Mouse (Mus musculus): ENCODE results near the gene 3425401B19Rik. TPM values are rescaled to one million over a fixed set of nuclear protein-coding genes. Genes with fewer than 3 reads are reported as not detected.

3425401B19Rik gene
- total RNA-seq (2015; ENCODE audit: low replicate concordance): not detected in 2 replicates
- not detected in 2 replicates for total RNA-seq (2017; ENCODE audit: low replicate concordance)

DNA sequence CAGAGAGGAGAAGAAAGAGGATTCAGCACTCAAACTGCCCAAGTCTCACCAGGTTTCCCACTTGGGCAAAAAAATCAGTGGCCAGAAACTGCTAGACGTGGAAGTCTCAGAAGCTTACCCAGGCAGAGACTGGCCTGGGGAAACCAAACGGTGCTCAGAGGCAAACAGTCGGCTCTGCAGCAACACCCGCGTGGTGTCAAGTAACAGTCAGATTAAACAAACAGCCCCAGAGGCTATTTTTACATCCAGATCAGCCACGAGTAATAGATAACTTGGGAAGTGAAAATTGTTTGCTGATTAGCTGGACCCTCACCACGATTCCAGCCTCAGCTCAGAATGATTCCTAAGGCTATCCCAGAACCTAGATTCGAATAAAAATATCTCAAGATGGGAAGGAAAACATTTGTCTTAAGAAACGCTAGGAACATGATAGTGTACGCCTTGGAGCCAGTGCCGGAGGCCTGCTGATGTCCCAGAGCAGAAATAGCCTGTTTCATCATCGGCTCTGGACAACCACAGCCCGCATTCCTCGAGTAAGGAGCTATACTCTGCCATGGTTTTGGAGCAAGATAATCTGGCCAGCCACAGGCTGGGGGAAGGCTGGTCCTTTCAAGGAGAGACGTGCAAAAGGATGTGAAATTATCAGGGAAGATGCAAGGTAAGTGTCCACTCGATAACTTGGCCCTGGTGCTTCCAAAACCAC lies at the start of gene 3425401B19Rik:
3425401B19Rik (minus strand) TSS at position 170 of the 703 bp plus-strand sequence.
- no peak for ATAC-seq (replicated peaks; ENCODE audit: low FRiP score, poor library complexity, severe bottlenecking)

DNA sequence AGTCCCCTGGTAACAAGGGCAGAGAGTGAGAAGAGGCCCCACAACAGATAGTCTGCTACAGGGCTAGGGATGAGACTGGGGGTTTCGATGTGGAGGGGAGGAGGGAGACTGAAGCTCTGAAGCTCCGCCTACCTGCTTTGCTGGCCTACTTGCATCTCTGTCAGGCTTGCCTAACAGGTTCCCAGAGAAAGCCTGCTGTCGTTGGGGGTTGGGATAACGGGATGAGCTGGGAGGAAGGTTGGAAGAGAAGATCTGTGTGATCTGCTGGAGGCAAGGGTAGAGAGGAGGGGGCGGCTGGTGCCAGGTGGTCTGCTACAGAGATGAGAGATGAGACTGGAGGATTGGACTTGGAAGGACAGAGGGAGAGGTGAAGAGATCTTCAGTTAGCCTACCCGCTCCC lies 47.9 kb upstream of the 3425401B19Rik start:
- no peak for ATAC-seq (replicated peaks; ENCODE audit: low FRiP score, poor library complexity, severe bottlenecking)

DNA sequence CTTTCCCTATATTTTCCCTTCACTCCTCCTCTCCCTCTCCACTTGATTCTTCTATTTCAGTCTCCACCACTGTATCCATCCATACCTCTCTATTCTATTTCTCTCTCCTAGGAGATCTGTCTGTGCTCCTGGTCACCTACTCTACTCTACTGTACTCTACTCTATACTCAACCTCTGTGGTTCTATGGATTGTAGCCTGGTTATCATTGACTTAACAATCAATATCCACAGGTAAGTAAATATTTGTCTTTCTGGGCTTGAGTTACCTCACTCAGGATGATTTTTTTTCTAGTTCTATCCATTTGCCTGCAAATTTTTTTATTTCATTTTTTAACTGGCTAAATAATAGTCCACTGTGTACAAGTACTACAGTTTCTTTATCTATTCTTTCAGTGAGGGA lies 41.8 kb upstream of the 3425401B19Rik start:
- no peak for ATAC-seq (replicated peaks; ENCODE audit: low FRiP score, poor library complexity, severe bottlenecking)

DNA sequence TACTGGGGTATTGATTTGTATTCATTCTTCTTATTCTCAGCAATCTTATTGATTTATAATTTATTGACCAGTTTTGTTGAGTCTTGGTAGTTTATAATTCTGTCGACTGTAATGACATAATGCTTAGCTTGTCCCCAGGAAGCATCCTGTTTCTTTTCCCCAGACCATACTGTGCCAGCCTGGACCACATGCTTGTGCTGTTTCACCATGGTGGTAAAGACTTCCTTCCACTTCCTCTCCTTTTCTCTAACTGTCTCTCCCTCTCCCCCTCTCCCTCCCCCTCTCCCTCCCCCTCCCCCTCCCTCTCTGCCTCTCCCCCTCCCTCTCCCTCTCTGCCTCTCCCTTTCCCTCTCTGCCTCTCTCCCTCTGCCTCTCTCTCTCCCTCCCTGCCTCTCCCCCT lies 36.4 kb upstream of the 3425401B19Rik start:
- no peak for ATAC-seq (replicated peaks; ENCODE audit: low FRiP score, poor library complexity, severe bottlenecking)

DNA sequence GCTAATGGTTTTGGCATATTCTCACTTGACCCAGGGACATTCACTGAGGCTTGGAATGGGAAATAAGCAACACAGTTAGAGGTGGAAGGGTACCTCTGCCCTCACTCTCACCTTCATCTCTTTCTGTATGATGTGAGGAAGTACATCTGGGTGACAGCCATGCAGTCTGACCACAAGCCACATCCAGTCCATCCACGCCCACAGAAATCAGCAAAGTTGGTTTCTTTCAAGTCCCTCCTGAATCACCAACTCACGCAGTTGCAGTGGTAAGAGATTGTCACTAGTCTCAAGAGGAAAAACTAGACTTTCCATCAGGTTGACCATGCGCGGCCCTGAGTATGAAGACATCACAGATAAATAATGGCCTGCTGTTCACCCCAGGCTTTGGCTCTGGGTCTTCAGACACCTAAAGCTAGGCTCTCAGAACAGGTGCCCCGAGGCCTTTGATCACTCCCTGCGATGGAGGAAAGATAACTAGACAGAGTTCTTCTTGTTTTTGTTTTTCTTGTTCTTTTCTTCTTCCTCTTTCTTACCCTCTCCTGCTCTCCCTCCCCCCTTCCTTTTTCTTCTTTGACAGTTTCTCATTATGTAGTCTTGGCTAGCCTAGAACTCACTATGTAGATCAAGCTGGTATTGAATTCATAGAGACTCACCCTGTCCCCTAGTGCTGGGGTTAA lies 31.8 kb upstream of the 3425401B19Rik start:
- ATAC-seq (replicated peaks; ENCODE audit: low FRiP score, poor library complexity, severe bottlenecking): no peak

DNA sequence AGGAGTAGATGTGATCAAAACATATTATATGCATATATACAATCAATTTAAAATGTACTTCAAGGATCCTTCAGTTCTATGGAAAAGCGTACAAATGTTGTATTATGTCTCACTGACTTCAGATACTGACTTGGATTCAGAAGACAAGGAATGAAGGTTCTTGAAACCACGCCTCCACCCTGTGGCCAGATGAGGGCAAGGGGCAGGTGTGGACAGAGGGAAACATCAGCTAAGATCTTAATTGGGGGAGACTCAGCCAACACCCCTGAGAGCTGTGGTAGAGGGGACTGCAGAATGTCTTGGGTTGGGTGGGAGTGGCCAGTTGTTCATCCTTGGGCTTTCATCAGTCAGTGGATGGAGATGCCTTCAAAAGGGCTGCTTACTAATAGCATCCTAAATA lies 30.4 kb upstream of the 3425401B19Rik start:
- ATAC-seq (replicated peaks; ENCODE audit: low FRiP score, poor library complexity, severe bottlenecking): no peak

GRCm38 (mm10) chr14:32715076-32715475 lies 30.0 kb upstream of the 3425401B19Rik start:
- ATAC-seq (replicated peaks; ENCODE audit: low FRiP score, poor library complexity, severe bottlenecking): no peak

GRCm38 (mm10) chr14:32709861-32710260 lies 24.8 kb upstream of the 3425401B19Rik start:
- no peak for ATAC-seq (replicated peaks; ENCODE audit: low FRiP score, poor library complexity, severe bottlenecking)

DNA sequence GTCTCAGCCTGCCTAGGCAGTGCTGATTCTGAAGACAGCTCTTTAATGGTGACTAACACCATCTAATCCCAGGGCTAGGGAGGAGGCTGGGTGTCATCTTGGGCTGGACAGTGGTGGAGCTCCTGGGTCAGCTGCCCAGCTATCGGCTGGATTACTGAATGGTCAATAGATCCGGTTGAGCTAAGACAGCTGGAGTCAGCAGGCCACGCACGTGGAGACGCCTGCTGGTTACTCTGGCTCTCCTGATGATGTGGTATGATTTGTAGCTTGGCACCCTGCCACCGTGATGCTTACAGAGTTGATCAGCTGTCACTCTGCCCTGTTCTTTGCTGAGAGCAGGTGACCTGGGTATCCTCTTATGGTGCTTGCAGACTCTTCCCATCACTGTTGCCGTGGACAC lies 23.7 kb upstream of the 3425401B19Rik start:
- no peak for ATAC-seq (replicated peaks; ENCODE audit: low FRiP score, poor library complexity, severe bottlenecking)

DNA sequence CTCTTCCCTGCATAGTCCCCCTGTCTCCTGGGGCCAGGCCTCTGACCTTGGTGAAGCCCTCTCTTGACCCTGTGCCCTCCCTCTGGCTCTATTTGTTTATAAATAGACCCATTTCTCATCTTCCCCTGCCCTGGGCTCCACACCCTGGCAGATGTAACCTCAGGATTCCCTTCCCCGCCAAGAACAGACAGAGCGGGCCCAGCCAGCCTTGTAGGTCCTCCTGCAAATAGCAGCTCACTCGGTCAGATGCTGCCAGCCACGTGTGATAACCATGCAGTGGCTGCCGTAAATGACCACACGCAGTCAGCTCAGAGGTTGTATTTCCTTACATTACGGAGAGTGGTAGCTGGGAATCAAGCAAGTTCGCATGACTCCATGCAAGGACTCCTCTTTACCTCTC lies 22.8 kb upstream of the 3425401B19Rik start:
- ATAC-seq (replicated peaks; ENCODE audit: low FRiP score, poor library complexity, severe bottlenecking): no peak

GRCm38 (mm10) chr14:32700972-32701371 lies 15.9 kb upstream of the 3425401B19Rik start:
- ATAC-seq (replicated peaks; ENCODE audit: low FRiP score, poor library complexity, severe bottlenecking): no peak

DNA sequence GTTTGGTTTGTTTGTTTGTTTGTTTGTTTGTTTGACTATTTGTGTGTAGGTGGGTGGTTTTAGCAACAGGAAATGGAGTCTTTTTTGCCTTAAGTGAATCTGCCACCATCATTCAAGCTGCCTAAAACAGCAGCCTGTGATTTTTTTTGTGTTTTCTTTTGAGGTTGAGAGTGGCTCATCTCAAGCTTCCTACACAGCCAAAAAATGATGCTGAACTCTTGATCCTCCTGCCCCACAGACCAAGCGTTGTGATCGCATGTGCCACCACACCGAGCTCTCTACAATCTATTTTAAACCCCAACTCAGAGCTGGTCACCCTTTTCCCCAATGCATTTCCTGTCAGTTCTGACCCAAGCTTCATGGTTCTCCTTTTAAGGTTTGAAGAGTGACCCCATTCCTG lies 13.5 kb upstream of the 3425401B19Rik start:
- no peak for ATAC-seq (replicated peaks; ENCODE audit: low FRiP score, poor library complexity, severe bottlenecking)

- ATAC-seq (replicated peaks; ENCODE audit: low FRiP score, poor library complexity, severe bottlenecking): no peak
Measured at GRCm38 (mm10) chr14:32697774-32698173, 12.7 kb upstream of the 3425401B19Rik start.

- ATAC-seq (replicated peaks; ENCODE audit: low FRiP score, poor library complexity, severe bottlenecking): no peak
Measured at GRCm38 (mm10) chr14:32696344-32696743, 11.3 kb upstream of the 3425401B19Rik start.

GRCm38 (mm10) chr14:32695906-32696305 lies 10.8 kb upstream of the 3425401B19Rik start:
- no peak for ATAC-seq (replicated peaks; ENCODE audit: low FRiP score, poor library complexity, severe bottlenecking)

GRCm38 (mm10) chr14:32684735-32685105 lies 373 bp downstream of the 3425401B19Rik start:
- ATAC-seq (replicated peaks; ENCODE audit: low FRiP score, poor library complexity, severe bottlenecking): no peak

DNA sequence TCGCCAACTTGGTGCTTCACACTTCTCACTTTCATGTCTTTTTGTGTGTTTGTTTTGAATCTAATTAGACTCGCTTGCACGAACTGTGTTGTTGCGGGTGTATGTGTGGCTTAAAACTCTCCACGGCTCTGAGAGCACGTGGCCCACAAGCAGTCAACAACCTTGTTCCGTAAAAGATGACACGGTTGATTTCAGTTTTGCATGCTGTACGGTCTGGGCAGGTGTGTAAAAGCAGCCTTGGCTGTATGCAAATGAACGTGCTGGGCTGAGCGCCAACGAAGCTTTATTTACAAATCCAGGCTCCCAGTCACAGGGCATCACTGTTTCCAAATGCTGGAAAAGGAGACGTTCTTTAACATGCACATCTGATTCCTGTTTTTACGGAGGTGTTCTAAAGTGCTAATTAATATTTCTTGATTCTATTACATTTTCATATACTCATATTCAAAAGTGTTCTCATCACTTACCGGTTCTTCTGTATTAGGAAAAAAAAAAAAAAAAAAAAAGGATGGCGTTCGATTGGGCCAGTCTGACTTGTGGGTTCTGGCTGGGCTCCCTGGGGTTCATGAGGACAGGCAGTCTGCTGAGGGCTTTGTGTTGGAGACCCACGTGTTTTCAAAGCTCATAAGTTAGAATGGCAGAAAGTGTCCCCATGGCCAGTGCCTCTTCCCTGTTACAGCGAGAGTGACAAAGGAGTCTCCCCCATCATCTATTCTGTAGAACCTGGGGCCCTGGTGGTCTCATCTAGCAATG lies 935 bp downstream of the 3425401B19Rik start:
- ATAC-seq (replicated peaks; ENCODE audit: low FRiP score, poor library complexity, severe bottlenecking): no peak

DNA sequence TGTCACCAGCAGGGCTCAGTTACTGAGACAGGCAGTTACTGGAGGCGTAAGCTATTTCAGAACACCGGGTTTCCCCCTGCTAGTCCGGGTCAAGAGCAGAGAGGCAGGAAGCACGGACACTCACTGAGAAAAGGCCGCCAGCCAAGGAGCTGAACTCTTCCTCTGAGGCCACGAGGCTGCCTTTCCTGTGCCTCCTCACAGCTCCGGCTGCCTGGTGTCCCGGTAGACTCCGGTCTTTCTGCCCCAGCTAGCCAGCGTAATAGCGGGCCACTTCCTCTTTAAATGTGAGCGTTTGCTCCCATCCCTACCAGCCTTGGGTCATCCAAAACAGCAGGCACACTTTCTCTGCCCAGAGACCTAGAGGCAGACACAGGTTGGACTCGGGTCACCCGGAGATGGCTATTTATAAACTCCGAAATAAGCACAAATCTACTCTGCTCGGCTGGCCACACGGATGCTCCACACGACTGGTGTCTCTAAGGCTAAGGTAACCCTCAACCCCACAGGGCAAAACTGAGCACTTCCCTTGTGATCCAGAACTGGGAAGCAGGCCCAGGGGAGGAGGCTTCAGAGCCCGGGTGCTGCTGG lies 1.7 kb downstream of the 3425401B19Rik start:
- no peak for ATAC-seq (replicated peaks; ENCODE audit: low FRiP score, poor library complexity, severe bottlenecking)

DNA sequence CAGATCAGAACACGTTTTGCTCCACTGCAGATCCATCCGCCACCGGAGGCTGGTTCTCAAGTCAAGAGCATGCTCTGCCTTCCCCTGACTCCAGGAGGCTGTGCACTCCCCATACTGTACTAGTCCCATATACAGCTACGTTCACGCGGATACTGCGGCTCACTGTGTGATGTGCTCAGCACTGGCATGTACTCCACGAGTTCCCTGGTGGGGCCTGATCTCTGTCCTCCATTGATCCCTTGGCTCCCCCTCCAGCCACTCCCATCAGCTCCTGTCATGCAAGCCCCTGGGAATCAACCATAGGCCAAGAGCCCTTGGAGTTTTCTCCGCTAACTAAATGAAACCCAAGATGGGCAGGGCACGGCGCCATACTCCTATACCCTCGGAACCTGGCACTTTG lies 2.6 kb downstream of the 3425401B19Rik start:
- ATAC-seq (replicated peaks; ENCODE audit: low FRiP score, poor library complexity, severe bottlenecking): no peak

GRCm38 (mm10) chr14:32681603-32682002 lies 3.5 kb downstream of the 3425401B19Rik start:
- ATAC-seq (replicated peaks; ENCODE audit: low FRiP score, poor library complexity, severe bottlenecking): no peak
